Mouse (Mus musculus) intestine, postnatal 0 days (tissue): Measurements from ENCODE around the gene Asb3. TPM values are rescaled to one million over a fixed set of nuclear protein-coding genes. Genes with fewer than 3 reads are reported as not detected.
"Not testable (repeated sequence)": the region's sequence is repeated elsewhere in the genome, so short reads cannot be mapped to it uniquely, and the experiment has no call there.

Experiments
- ATAC-seq: fragments of 200-750 bp; cut with Nextera tagmentation; 2 replicates; pipeline ENCODE4 v1.8.0; 2017; ENCODE audit warnings: mild to moderate bottlenecking, moderate TSS enrichment, moderate library complexity
- H3K27ac ChIP-seq: fragments of 300-500 bp; sonication (generic); 2 replicates; pipeline ENCODE4 v1.5.1; 2014; ENCODE audit warnings: mild to moderate bottlenecking, low read depth, low read length, moderate library complexity
- H3K27me3 ChIP-seq: fragments of 300-500 bp; sonication (generic); replicated peaks from 2 replicates; pipeline ENCODE4 v1.6.1; 2014; ENCODE audit warnings: low read length, mixed read lengths; ENCODE audit not compliant: control insufficient read depth, insufficient read depth
- H3K36me3 ChIP-seq: fragments of 300-500 bp; sonication (generic); 2 replicates; pipeline ENCODE4 v1.6.1; 2014; ENCODE audit warnings: mild to moderate bottlenecking, moderate library complexity; ENCODE audit not compliant: control insufficient read depth, insufficient read depth
- H3K4me1 ChIP-seq: fragments of 300-500 bp; sonication (generic); replicated peaks from 2 replicates; pipeline ENCODE4 v1.6.1; 2014; ENCODE audit warnings: antibody characterized with exemption, low read length, mixed read lengths; ENCODE audit not compliant: control insufficient read depth, insufficient read depth
- H3K4me2 ChIP-seq: fragments of 300-500 bp; sonication (generic); replicated peaks from 2 replicates; pipeline ENCODE4 v1.6.1; 2014; ENCODE audit warnings: low read depth, mild to moderate bottlenecking, moderate library complexity
- H3K4me3 ChIP-seq: fragments of 300-500 bp; sonication (generic); 2 replicates; pipeline ENCODE4 v1.5.1; 2014; ENCODE audit warnings: low read depth, low read length
- H3K9ac ChIP-seq: fragments of 300-500 bp; sonication (generic); 2 replicates; pipeline ENCODE4 v1.6.1; 2014; ENCODE audit warnings: mild to moderate bottlenecking, low read depth, low read length
- H3K9me3 ChIP-seq: fragments of 300-500 bp; sonication (generic); 2 replicates; pipeline ENCODE4 v1.6.1; 2016; ENCODE audit warnings: mixed run types; ENCODE audit not compliant: control insufficient read depth
- CTCF ChIP-seq: sonication (generic); IDR thresholded peaks from 2 replicates; pipeline ENCODE4 v1.5.1; 2016; ENCODE audit warnings: low read depth, mild to moderate bottlenecking, control low read depth, antibody characterized with exemption, moderate library complexity
- WGBS: fragments of 180-500 bp; shearing (Covaris S2); extraction: QIAGEN DNeasy Blood & Tissue Kit; methylation state at CpG from one replicate; pipeline ENCODE4 v1.1.7; 2014; 5-methylcytosine and 5-hydroxymethylcytosine counted together
- polyA plus RNA-seq: library from polyadenylated mRNA; unstranded; fragments of >200 nt; fragmentation: Nextera tagmentation; extraction: Ambion mirVana; gene quantifications from 2 replicates; pipeline ENCODE4 v1.2.1, GENCODE M21; 2015

Gene Asb3
- polyA plus RNA-seq, 1 experiment from 2014 or later: 11.1 TPM

DNA sequence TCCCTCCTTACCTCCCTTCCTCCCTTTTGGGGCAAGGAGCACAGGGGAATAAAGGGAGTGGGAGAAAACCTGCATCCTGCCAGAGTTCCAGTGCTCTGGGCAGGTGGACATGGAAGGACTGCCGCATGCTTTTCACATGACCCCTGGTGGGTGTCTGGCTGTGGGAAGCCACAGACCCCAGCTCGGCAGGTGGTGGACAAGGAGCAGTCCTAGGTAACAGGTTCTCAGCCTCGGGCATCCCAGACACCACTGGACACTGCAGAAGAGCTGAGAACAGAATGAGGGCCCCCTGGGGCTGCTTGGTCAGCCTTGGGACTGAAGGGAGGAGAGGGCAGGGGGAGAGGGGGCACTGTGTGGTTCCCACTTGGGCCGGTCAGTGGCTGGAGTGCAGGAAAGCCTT, 149.7 kb downstream of the Asb3 start:
- no peak for ATAC-seq
- no peak for TF ChIP-seq CTCF
- H3K4me3 ChIP-seq: no peak overlapping the region
- WGBS: 91% methylated on average over 4 of the region's 4 CpGs
- no peak overlapping the region for H3K27ac ChIP-seq
- no peaks in the 10 kb centered on the region for H3K4me1 ChIP-seq
- H3K27me3 ChIP-seq: no peaks in the 10 kb centered on the region
- no peak overlapping the region for H3K4me2 ChIP-seq
- no peaks in the 10 kb centered on the region; the same call in 1 of the 2 replicates for H3K9me3 ChIP-seq
- H3K36me3 ChIP-seq: peaks cover 5% of the 10 kb centered on the region; the same call in 1 of the 2 replicates
- no peak overlapping the region for H3K9ac ChIP-seq

DNA sequence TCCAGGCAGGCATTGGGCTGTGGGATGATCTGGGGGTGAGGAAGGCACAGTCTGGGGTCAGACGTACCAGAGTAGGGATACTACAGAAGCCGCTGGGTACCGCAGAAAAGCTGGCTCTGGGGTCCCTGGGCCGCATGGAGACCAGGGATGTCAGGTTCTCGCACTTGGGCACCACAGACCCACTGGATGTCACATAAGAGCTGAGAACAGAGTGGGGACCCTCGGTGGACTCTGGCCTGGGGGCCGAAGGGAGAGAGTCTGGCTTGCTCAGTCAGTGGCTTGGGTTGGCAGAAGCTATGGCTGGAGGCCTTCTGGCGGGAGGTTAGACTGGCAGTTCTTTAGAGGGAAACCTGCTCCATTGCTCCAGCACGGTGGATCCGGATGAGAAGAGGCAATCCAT, 204.8 kb downstream of the Asb3 start:
- no peaks in the 10 kb centered on the region for H3K9me3 ChIP-seq
- no peak for TF ChIP-seq CTCF
- WGBS: 96% methylated on average over 10 of the region's 10 CpGs
- H3K36me3 ChIP-seq: no peaks in the 10 kb centered on the region
- H3K9ac ChIP-seq: no peak overlapping the region
- no peak overlapping the region for H3K27ac ChIP-seq
- ATAC-seq: no peak
- H3K4me1 ChIP-seq: no peaks in the 10 kb centered on the region
- H3K4me2 ChIP-seq: no peak overlapping the region
- H3K4me3 ChIP-seq: no peak overlapping the region
- no peaks in the 10 kb centered on the region for H3K27me3 ChIP-seq

DNA sequence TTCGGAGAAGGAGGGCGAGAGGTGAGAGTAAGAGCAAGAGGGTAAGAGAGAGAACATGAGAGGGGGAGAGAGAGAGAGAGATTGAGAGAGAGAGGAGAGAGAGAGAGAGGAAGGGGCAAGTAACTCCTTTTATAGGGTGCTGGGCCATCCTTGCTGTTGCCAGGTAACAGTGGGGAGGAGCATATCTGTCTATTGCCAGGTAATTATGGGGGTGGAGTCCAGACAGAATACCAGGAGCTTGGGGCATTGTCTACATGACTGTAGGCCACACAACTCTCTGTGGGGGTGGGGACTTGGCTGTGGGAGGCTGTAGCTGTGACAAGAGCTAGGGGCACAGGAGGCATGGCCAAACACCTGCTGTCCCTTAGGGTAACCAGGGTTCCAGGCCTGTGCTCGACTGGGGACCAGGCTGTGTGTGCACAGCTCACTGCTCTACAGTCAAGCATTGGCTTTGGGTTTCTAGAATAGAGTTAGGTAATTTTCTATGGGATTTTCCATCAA, 205.3 kb downstream of the Asb3 start:
- Histone ChIP-seq H3K27me3 (no peaks in the 10 kb centered on the region), H3K27ac (no peak overlapping the region), H3K9me3 (no peaks in the 10 kb centered on the region), H3K4me2 (no peak overlapping the region), H3K4me3 (no peak overlapping the region), H3K9ac (no peak overlapping the region), H3K4me1 (no peaks in the 10 kb centered on the region), H3K36me3 (no peaks in the 10 kb centered on the region)
- WGBS: 89% methylated on average over 3 of the region's 3 CpGs
- ATAC-seq: no peak
- no peak for TF ChIP-seq CTCF

DNA sequence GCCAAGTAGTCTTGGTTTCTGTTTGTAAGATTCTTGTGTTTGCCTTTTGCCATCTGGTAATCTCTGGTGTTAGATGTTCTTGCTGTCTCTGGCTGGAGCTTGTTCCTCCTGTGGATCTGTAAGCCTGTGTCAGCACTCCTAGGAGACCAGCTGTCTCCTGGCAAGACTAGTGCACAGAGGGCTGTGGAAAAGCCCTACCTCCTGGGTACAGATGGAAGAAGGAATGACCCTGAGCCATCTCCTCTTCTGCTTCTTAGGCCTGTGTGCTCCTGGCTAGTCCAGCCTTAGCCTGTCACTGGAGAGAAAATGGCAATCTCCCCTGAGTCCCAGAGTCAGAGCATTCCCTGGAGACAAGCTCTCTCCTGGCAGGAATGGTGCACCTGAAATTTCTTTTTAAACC, 214.3 kb downstream of the Asb3 start:
- not testable (repeated sequence) for H3K36me3 ChIP-seq, ATAC-seq, H3K27ac ChIP-seq

DNA sequence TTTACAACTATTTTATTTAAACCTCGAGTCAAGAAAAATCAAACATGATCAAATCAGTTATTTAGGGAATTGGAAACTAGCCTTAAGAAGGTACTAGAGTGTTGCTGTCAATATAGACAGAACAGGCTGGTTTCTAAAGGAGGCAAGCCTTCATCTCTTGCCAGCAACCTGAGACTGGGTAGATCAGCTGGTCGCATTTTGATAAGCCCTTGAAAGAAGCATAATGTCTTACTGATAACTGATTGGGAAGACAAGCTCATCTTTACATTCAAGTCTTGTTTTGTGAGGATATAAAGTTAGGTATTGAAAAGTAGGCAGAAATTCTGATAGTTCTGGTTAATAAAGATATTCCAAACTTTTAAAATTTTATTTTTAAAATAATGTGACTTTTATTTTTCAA, 217.0 kb downstream of the Asb3 start:
- Histone ChIP-seq H3K4me2 (no peak overlapping the region), H3K27ac (no peak overlapping the region), H3K9ac (no peak overlapping the region), H3K4me3 (no peak overlapping the region), H3K36me3 (no peaks in the 10 kb centered on the region; the same call in 1 of the 2 replicates), H3K4me1 (no peaks in the 10 kb centered on the region), H3K9me3 (no peaks in the 10 kb centered on the region), H3K27me3 (no peaks in the 10 kb centered on the region)
- no peak for ATAC-seq
- no peak for TF ChIP-seq CTCF
- 90% methylated on average over 2 of the region's 2 CpGs for WGBS

More for the DNA sequence above, 214.3 kb downstream of the Asb3 start:
- H3K4me3 ChIP-seq, H3K4me2 ChIP-seq, H3K9ac ChIP-seq, H3K9me3 ChIP-seq, H3K27me3 ChIP-seq, H3K4me1 ChIP-seq: not testable (repeated sequence)

DNA sequence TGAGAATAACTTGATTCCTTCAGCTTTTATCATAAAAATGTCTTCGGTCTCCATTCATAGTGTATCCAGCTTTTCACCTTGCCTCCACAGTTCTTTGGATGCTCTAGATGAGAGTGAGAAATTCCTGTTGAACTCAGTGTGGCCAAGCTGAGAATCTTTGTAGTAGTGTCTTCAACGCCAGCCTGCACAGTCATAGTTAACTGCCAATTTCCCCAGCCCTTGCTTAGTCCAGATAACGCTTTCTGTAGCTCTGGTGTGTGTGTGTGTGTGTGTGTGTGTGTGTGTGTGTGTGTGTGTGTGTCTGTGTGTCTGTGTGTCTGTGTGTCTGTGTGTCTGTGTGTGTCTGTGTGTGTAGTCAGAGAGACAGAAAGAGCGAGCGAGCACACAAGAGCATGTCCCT, 220.1 kb downstream of the Asb3 start:
- no peak overlapping the region for H3K4me3 ChIP-seq
- no peak overlapping the region for H3K27ac ChIP-seq
- 91% methylated on average over 5 of the region's 5 CpGs for WGBS
- no peaks in the 10 kb centered on the region; the same call in 1 of the 2 replicates for H3K36me3 ChIP-seq
- no peaks in the 10 kb centered on the region for H3K9me3 ChIP-seq
- TF ChIP-seq CTCF: no peak
- no peak for ATAC-seq
- H3K27me3 ChIP-seq: no peaks in the 10 kb centered on the region
- H3K9ac ChIP-seq: no peak overlapping the region
- no peaks in the 10 kb centered on the region for H3K4me1 ChIP-seq
- no peak overlapping the region for H3K4me2 ChIP-seq

DNA sequence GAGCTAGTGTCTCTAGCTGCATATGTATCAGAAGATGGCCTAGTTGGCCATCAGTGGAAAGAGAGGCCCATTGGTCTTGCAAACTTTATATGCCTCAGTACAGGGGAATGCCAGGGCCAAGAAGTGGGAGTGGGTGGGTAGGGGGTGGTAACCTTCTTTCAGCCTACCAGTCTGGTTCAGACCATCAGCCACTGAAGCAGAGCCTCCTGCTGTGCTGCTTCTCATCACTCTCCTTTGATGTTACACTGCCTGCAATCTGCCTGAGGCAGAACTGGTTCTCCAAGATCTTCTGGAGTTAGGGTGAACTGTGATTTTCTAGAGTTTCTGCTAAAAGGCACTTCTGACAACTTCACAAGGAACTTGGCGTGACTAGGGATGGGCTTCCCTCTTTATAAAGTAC, 241.7 kb downstream of the Asb3 start:
- H3K4me1 ChIP-seq, H3K9me3 ChIP-seq, ATAC-seq, H3K27me3 ChIP-seq, H3K4me2 ChIP-seq, H3K4me3 ChIP-seq, H3K27ac ChIP-seq, H3K9ac ChIP-seq, H3K36me3 ChIP-seq: not testable (repeated sequence)
- 67% methylated on average over 1 of the region's 1 CpGs for WGBS

DNA sequence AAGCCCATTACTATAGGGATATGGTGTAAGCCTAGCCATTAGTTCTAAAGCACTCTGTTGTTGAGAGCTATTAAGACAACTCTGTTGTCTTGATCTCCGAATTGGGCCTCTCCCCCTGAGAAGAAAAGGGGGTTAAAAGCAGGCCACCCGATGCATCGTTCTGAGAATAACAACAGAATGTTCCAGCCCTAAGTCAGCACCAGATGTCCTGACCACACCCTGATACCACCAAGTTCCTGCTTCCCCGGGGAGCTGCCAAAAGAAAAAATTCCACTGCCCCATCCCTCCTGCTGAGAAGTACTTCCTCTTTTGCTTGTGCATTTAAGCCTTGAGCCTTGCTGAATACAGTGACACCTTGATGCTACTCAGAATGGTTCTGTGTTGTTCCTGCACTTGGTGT, 248.5 kb downstream of the Asb3 start:
- H3K9ac ChIP-seq, H3K9me3 ChIP-seq, H3K27me3 ChIP-seq, H3K4me3 ChIP-seq, H3K36me3 ChIP-seq, H3K4me2 ChIP-seq, H3K27ac ChIP-seq, ATAC-seq, H3K4me1 ChIP-seq: not testable (repeated sequence)
- 66% methylated on average over 4 of the region's 4 CpGs for WGBS

DNA sequence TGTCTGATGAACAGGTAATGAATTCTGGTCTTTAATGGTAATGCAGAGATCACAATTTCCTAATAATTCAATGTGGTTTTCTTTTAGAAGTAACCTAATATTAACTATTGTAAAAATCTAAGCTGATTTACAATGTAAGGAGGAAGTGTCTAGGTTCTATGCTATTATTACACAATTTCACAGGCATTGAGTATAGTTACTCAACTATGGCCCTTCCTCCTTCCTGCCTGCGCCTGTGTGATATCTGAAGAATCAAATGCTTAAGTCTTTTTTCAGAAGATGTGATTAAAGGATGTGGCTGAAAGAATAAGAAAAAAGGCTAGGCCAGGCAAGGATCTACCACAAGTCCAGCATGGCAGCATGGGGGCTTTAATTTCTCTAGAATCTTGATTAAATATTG, 249.6 kb downstream of the Asb3 start:
- not testable (repeated sequence) for H3K9ac ChIP-seq, H3K36me3 ChIP-seq, ATAC-seq, H3K27me3 ChIP-seq, H3K4me1 ChIP-seq, H3K27ac ChIP-seq, H3K9me3 ChIP-seq, H3K4me3 ChIP-seq, H3K4me2 ChIP-seq
- 88% methylated on average over 1 of the region's 1 CpGs for WGBS
